Mouse (Mus musculus): ENCODE results near the gene Arhgap24.

Gene Arhgap24

DNA sequence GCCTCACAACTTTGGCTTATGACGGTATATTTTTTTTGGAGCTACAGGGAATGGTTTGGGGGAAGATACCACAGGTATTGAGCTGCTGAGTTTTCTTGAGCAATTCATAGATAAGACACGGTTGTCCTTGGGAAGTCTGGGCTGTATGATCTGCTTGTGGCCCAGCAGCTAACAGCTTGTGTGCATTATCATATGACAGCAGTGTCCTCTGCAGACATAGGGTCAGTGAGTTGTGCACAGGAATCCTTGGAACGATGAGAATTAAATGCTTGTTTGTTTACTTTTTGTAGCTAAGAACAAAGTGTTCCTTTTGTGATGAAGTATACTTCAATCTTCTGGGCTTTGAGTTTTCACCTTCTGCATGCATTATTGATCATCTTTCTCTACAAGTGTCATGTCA lies 21.9 kb downstream of the Arhgap24 start:
- no peak for DNase-seq

DNA sequence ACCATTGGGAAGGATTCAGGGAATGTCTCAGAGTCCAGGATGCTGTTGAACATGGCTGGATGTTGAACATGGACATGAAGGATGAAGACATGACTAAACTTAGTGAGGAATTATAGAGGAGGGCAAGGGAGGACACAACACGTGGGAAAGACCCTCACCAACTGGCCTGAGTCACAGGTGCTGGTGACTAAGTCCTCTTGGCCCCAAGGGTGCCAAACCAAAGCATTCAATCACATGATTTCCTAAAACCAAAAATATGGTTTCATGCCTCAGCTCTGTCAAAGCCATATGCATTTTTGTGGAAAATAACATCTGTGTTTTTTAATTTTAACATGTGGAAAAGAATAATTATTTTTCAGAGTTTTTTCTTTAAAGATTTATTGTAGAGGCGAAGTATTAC lies 22.7 kb downstream of the Arhgap24 start:
- DNase-seq = no peak

- DNase-seq = no peak
Measured at GRCm38 (mm10) chr5:102504557-102504956, 23.4 kb downstream of the Arhgap24 start.

DNA sequence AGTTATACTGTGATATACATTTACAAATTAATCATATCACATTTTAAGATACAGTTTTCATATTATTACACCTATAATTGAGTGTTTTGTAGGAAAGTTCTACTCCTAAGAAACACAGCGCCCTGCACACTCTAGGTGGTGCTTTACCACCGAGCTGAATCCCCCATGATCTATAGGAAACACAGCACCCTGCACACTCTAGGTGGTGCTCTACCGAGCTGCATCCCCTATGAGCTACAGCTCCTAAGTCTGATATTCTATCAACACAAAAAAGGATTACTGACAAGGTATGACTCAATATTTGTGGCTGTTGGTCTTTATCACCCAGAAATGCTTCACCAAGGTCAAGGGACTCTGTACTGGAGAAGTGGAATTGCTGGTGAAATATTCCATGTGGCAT lies 27.0 kb downstream of the Arhgap24 start:
- no peak for DNase-seq

GRCm38 (mm10) chr5:102509381-102509780 lies 28.2 kb downstream of the Arhgap24 start:
- no peak for DNase-seq

GRCm38 (mm10) chr5:102511651-102512050 lies 30.5 kb downstream of the Arhgap24 start:
- no peak for DNase-seq

GRCm38 (mm10) chr5:102515496-102515895 lies 34.3 kb downstream of the Arhgap24 start:
- DNase-seq = no peak

DNA sequence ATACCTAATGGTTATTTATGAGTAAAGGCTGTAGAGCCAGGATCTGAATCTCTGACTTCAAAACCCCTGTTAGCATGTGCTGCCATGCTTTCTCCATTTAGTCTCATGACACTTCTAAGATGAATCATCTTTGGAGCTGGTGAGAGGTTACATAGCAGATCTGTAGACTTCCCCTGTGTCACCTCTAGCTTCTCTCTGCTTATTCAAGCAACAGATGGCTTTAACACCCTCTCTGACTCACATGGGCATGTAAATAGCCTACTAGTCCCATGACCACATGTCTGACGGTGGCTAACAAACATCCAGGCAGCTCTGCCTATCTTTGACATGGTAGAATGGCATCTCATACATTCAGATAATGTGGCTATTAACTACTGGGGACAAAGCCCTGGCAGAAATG lies 39.3 kb downstream of the Arhgap24 start:
- no peak for DNase-seq

DNA sequence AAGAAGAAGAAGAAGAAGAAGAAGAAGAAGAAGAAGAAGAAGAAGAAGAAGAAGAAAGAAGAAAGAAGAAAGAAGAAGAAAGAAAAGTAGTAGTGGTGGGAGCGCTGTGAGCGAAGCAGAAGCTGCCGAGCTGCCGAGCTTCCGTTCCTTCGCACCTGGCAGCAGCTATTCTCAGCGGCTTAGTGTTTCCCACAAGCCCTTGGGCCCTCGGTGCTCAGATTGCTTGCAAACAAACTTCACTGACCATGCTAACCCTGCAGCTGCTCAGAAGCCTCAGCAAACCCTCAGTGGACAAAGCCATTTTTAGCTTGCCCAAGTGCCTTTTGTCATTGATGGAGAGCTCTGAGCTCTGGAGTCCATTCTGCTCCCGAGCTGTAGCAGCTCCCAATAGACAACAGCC lies 54.1 kb downstream of the Arhgap24 start:
- no peak for DNase-seq

GRCm38 (mm10) chr5:102537819-102538218 lies 56.6 kb downstream of the Arhgap24 start:
- DNase-seq = no peak

DNA sequence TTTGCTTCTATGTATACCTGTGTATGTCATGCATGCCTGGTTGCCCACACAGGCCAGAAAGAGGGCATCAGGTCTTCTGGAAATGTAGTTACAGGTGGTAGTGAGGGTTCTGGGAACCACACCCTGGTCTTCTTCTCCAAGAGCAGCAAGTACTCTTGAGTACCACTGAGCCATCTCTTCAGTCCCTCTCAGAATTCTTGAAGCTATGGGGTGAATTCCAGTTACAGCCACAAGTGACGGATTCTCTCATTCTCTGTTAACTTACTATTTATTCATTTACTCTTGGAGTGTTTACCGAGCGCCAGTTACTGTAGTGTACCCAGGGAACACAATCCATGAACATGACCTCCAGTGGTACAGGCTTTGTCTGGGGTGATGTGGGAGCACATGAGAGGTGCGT lies 65.1 kb downstream of the Arhgap24 start:
- no peak for DNase-seq

- DNase-seq = no peak
Measured at GRCm38 (mm10) chr5:102547786-102548185, 66.6 kb downstream of the Arhgap24 start.

DNA sequence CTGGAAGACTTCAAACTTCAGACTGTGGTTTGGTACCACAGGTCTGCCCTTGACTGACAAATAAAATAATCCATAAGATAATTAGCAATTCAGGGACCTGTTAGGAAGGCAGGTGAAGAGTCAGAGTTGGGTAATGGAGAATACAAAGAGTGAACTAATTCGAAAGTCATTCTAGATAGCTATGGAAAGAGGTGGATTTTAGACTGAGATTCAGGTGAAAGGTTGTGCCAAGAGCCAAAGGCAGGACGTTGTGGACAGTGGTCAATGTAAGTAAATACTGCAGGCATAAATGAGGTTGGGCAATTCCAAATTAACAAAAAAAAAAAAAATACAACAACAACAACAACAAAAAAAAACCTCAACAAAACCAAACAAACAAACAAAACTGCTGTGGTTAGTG lies 67.2 kb downstream of the Arhgap24 start:
- DNase-seq = no peak

DNA sequence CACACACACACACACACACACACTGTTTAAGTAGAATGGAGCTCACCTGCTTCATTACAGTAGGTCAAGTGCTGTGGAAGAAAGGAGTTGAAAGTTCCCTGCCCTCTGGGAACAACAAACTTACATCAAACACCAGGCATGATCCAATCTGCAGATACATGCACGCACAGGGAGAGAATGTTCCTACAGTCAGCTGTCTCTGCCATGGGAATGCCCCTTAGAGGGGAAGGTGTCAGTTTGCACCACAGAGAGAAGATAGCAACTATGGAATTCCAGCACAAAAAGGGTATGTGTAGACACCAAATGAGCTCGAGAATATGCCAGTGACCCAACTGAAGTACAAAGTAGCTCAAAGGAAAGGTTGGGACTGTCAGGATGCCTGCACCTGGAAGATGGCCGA lies 69.0 kb downstream of the Arhgap24 start:
- DNase-seq = no peak

GRCm38 (mm10) chr5:102550870-102551637 lies 69.9 kb downstream of the Arhgap24 start:
- no peak for DNase-seq

DNA sequence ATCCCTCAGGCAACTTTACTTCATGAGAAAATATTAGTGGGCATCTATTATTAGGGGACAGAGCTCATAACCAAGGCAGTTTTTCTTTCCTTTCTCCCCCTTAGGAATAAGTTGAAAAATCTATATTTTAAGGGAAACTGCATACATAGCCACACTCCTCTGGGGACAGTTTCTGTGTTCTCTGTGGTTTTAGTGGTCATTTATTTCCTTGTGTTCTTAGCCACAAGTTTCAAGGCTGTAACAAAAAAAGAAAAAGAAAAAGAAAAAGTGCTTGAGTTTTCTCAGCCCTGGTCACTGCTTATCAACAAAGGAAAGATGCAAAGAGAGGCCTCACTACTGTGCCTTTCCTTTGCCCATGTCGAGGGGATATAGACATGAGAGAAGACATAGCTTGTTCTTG lies 71.3 kb downstream of the Arhgap24 start:
- DNase-seq = no peak

DNA sequence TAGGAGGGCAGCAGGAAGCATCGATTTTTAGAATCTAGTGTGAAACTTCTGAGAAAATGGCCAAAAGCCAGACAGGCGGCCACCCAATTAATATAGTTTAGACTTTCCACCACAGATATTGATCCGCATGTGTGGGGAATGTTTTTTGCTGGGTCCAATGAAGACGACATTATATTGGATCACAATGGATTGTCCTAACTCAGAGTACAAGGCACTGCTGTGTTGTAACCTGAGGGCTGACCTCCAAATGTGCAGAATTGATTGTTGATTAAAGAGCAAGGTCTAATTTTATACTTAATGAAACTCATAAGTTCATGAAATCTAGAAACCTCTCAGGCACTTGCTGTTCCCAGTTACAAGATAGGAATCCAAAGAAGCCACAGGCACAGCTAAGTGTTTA lies 74.8 kb downstream of the Arhgap24 start:
- no peak for DNase-seq

- DNase-seq = no peak
Measured at GRCm38 (mm10) chr5:102560270-102560669, 79.1 kb downstream of the Arhgap24 start.

DNA sequence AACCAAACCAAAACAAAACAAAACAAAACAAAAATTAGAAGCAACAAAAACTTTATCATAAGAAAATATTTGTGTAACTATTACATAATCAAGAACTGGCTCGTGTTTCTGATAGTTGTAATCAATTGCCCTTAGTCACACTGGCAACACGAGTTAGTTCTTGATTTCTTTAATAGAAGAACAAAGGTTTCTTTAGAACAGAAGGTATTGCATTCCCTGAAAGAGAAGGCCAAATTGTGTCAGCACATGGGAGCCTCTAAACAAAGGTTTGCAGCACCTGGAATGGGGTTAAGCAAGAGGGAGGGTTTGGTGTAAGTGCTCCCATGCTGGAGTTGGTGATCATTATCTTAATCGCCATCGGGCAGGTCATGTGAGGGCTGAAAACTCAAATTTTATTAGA lies 82.8 kb downstream of the Arhgap24 start:
- DNase-seq = no peak

GRCm38 (mm10) chr5:102568764-102569163 lies 87.6 kb downstream of the Arhgap24 start:
- DNase-seq = no peak

DNA sequence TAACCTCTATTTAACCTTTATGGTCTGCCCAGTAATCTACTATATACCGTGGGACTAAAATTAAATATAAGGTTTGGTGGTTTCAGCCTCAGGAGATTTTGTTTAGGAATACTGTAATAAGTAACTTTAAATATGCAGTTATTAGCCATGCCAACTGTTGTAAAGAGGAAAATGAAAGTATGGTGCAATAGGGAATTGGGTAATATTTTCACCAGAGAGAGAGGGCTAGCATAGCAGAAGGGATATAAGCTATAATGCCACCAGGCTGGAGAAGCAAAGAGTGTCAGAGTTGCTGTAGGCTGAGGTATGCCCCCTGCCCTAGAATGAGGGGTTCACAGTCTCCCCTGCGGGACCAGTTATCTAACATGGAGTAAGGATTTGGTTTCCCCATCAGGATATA lies 90.3 kb downstream of the Arhgap24 start:
- no peak for DNase-seq

- DNase-seq = no peak
Measured at GRCm38 (mm10) chr5:102576750-102577149, 95.6 kb downstream of the Arhgap24 start.

- no peak for DNase-seq
Measured at GRCm38 (mm10) chr5:102577729-102578128, 96.5 kb downstream of the Arhgap24 start.

- DNase-seq = no peak
Measured at GRCm38 (mm10) chr5:102578431-102578830, 97.2 kb downstream of the Arhgap24 start.

DNA sequence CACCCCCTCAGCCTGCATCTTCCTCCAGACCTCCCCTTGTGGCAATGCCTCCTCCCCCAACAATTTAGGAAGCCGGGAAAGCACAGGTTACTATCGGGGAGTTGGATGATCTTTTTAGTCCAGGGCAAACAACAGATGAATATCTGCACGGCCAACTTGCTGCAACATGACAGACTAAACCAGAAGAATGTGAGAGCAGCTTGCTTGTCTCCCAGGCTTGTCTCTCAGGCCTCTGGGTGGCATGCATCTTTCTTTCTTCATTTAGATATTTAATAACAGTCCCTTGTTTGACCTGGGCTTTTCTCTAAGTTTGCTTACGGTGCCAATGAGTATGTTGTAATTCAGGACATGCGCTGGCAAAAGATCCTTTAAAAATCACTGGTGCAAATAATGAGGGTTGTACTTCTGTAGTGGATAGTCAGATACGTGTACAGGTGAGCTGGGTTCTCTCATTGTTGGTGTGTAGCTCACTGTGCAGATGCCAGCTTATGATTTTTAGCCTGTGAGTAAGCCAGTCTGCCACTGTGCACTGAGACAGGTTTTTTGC lies 101.7 kb downstream of the Arhgap24 start:
- DNase-seq = no peak

Measured in thymus, postnatal 4 days (tissue).